Mouse (Mus musculus) right cerebral cortex, postnatal 4 days (tissue): ENCODE measurements around the gene Lrig3.

ENCODE experiments used
- DNase-seq: peaks from one replicate; pipeline ENCODE4 v3.0.0-alpha.2; 2022

The Lrig3 gene

GRCm38 (mm10) chr10:125966481-125967251 lies 698 bp downstream of the Lrig3 start:
- peak; percentile 14 for DNase-seq

GRCm38 (mm10) chr10:125967436-125968160 lies 1.6 kb downstream of the Lrig3 start:
- no peak for DNase-seq

GRCm38 (mm10) chr10:125968191-125969132 lies 2.5 kb downstream of the Lrig3 start:
- DNase-seq: no peak

- no peak for DNase-seq
Observed at GRCm38 (mm10) chr10:125969133-125969490, 3.1 kb downstream of the Lrig3 start.

GRCm38 (mm10) chr10:125970031-125970430 lies 4.1 kb downstream of the Lrig3 start:
- no peak for DNase-seq

GRCm38 (mm10) chr10:125970500-125970899 lies 4.5 kb downstream of the Lrig3 start:
- no peak for DNase-seq

- no peak for DNase-seq
Observed at GRCm38 (mm10) chr10:125973726-125974125, 7.8 kb downstream of the Lrig3 start.

- no peak for DNase-seq
Observed at GRCm38 (mm10) chr10:125981938-125982337, 16.0 kb downstream of the Lrig3 start.

- DNase-seq: no peak
Observed at GRCm38 (mm10) chr10:125984473-125985035, 18.6 kb downstream of the Lrig3 start.

- DNase-seq: no peak
Observed at GRCm38 (mm10) chr10:125985795-125986194, 19.8 kb downstream of the Lrig3 start.

GRCm38 (mm10) chr10:125986443-125986842 lies 20.5 kb downstream of the Lrig3 start:
- DNase-seq: no peak

- no peak for DNase-seq
Observed at GRCm38 (mm10) chr10:125987307-125987706, 21.3 kb downstream of the Lrig3 start.

- DNase-seq: no peak
Observed at GRCm38 (mm10) chr10:125988037-125988436, 22.1 kb downstream of the Lrig3 start.

- no peak for DNase-seq
Observed at GRCm38 (mm10) chr10:125989890-125990289, 23.9 kb downstream of the Lrig3 start.

GRCm38 (mm10) chr10:125990394-125990793 lies 24.4 kb downstream of the Lrig3 start:
- no peak for DNase-seq

GRCm38 (mm10) chr10:125991819-125992218 lies 25.9 kb downstream of the Lrig3 start:
- no peak for DNase-seq

- no peak for DNase-seq
Observed at GRCm38 (mm10) chr10:125994855-125995254, 28.9 kb downstream of the Lrig3 start.

GRCm38 (mm10) chr10:125995701-125996100 lies 29.7 kb downstream of the Lrig3 start:
- DNase-seq: no peak

- DNase-seq: peak; percentile 39
Observed at GRCm38 (mm10) chr10:125996989-125997388, 31.0 kb downstream of the Lrig3 start.

- DNase-seq: no peak
Observed at GRCm38 (mm10) chr10:125999561-125999960, 33.6 kb downstream of the Lrig3 start.

GRCm38 (mm10) chr10:126000861-126001390 lies 35.0 kb downstream of the Lrig3 start:
- DNase-seq: no peak

GRCm38 (mm10) chr10:126002081-126002755 lies 36.2 kb downstream of the Lrig3 start:
- no peak for DNase-seq
